Mouse (Mus musculus) heart, embryonic 13.5 days (tissue): ENCODE results near the gene Crxos. TPM values are rescaled to one million over a fixed set of nuclear protein-coding genes. Genes with fewer than 3 reads are reported as not detected.

ENCODE experiments used
- ATAC-seq: fragments of 200-750 bp; cut with Nextera tagmentation; 2 replicates; pipeline ENCODE4 v1.8.0; 2017; ENCODE audit warnings: moderate TSS enrichment; ENCODE audit not compliant: insufficient number of reproducible peaks, low FRiP score, low TSS enrichment; ENCODE audit errors: extremely low read depth
- H3K27ac ChIP-seq: fragments of 300-500 bp; sonication (generic); replicated peaks from 2 replicates; pipeline ENCODE4 v1.5.1; 2015; ENCODE audit warnings: moderate library complexity, mild to moderate bottlenecking, inconsistent platforms
- H3K27me3 ChIP-seq: fragments of 300-500 bp; sonication (generic); replicated peaks from 2 replicates; pipeline ENCODE4 v1.6.1; 2015; ENCODE audit warnings: mild to moderate bottlenecking, inconsistent platforms
- H3K36me3 ChIP-seq: fragments of 300-500 bp; sonication (generic); 2 replicates; pipeline ENCODE4 v1.6.1; 2015; ENCODE audit warnings: mild to moderate bottlenecking, inconsistent platforms
- H3K4me1 ChIP-seq: fragments of 300-500 bp; sonication (generic); 2 replicates; pipeline ENCODE4 v1.6.1; 2015; ENCODE audit warnings: inconsistent platforms
- H3K4me2 ChIP-seq: fragments of 300-500 bp; sonication (generic); 2 replicates; pipeline ENCODE4 v1.6.1; 2015; ENCODE audit warnings: inconsistent platforms, mild to moderate bottlenecking, moderate library complexity
- H3K4me3 ChIP-seq: fragments of 300-500 bp; sonication (generic); 2 replicates; pipeline ENCODE4 v1.5.1; 2015; ENCODE audit warnings: moderate library complexity, mild to moderate bottlenecking, inconsistent platforms
- H3K9ac ChIP-seq: fragments of 300-500 bp; sonication (generic); 2 replicates; pipeline ENCODE4 v1.6.1; 2015; ENCODE audit warnings: inconsistent platforms, mild to moderate bottlenecking, moderate library complexity
- H3K9me3 ChIP-seq: fragments of 300-500 bp; sonication (generic); 2 replicates; pipeline ENCODE4 v1.6.1; 2016; ENCODE audit warnings: inconsistent platforms
- WGBS: fragments of 180-500 bp; shearing (Covaris S2); methylation state at CpG from one replicate; pipeline ENCODE4 v1.1.7; 2015; ENCODE audit warnings: mixed read lengths; 5-methylcytosine and 5-hydroxymethylcytosine counted together
- polyA plus RNA-seq: library from polyadenylated mRNA; unstranded; fragments of >200 nt; fragmentation: Nextera tagmentation; extraction: Ambion mirVana; gene quantifications from 2 replicates; pipeline ENCODE4 v1.2.1, GENCODE M21; 2015

Gene Crxos
- polyA plus RNA-seq, 1 experiment from 2014 or later: not detected

- 0% methylated on average over 10 of the region's 10 CpGs for WGBS
- peak overlapping the region; percentile 79 for H3K4me2 ChIP-seq
- peaks cover 25% of the 10 kb centered on the region for H3K4me1 ChIP-seq
- peak overlapping the region; percentile 93 for H3K9ac ChIP-seq
- peak overlapping the region; percentile 81 for H3K27ac ChIP-seq
- 0 out of 2 replicates have a peak, but pooled peaks cover 6% of the 10 kb centered on the region for H3K27me3 ChIP-seq
- ATAC-seq: peak; percentile 30
- peaks cover 36% of the 10 kb centered on the region for H3K36me3 ChIP-seq
- H3K4me3 ChIP-seq: peak overlapping the region; percentile 86
- no peaks in the 10 kb centered on the region for H3K9me3 ChIP-seq
Measured at GRCm38 (mm10) chr7:15921796-15922195, 39.4 kb downstream of the Crxos start.

- peaks cover 25% of the 10 kb centered on the region for H3K4me1 ChIP-seq
- ATAC-seq: peak; percentile 92
- under 1% methylated on average over 33 of the region's 33 CpGs for WGBS
- peak within 1 kb of the TSS; percentile 81 for H3K27ac ChIP-seq
- no peaks in the 10 kb centered on the region for H3K9me3 ChIP-seq
- H3K36me3 ChIP-seq: peaks cover 31% of the 10 kb centered on the region
- H3K4me3 ChIP-seq: peak within 1 kb of the TSS; percentile 86
- H3K4me2 ChIP-seq: peak within 1 kb of the TSS; percentile 79
- peak within 1 kb of the TSS; percentile 93 for H3K9ac ChIP-seq
- 0 out of 2 replicates have a peak, but pooled peaks cover 6% of the 10 kb centered on the region for H3K27me3 ChIP-seq
Measured at GRCm38 (mm10) chr7:15922220-15922773, 39.9 kb downstream of the Crxos start, which contains the start of gene Selenow. TSS of gene Selenow (minus strand) at chr7:15922402.

- Histone ChIP-seq H3K36me3 (peaks cover 2% of the 10 kb centered on the region; the same call in 1 of the 2 replicates), H3K4me3 (no peak overlapping the region), H3K27me3 (no peaks in the 10 kb centered on the region), H3K9me3 (no peaks in the 10 kb centered on the region), H3K4me1 (peaks cover 14% of the 10 kb centered on the region), H3K9ac (no peak overlapping the region), H3K27ac (no peak overlapping the region), H3K4me2 (no peak overlapping the region)
- no peak for ATAC-seq
- WGBS: 28% methylated on average over 4 of the region's 4 CpGs
Measured at GRCm38 (mm10) chr7:15929910-15930309, 47.5 kb downstream of the Crxos start.

- no peak for ATAC-seq
- H3K4me2 ChIP-seq: no peak overlapping the region
- H3K27me3 ChIP-seq: no peaks in the 10 kb centered on the region
- H3K36me3 ChIP-seq: peaks cover 8% of the 10 kb centered on the region
- no peak overlapping the region for H3K9ac ChIP-seq
- no peak overlapping the region for H3K27ac ChIP-seq
- WGBS: 51% methylated on average over 2 of the region's 2 CpGs
- H3K4me1 ChIP-seq: peaks cover 14% of the 10 kb centered on the region
- H3K4me3 ChIP-seq: no peak overlapping the region
- no peaks in the 10 kb centered on the region for H3K9me3 ChIP-seq
Measured at GRCm38 (mm10) chr7:15930543-15930942, 48.1 kb downstream of the Crxos start.

GRCm38 (mm10) chr7:15931635-15932034 is 49.2 kb downstream of the Crxos start:
- peak overlapping the region; percentile 61 for H3K27ac ChIP-seq
- H3K4me2 ChIP-seq: peak overlapping the region; percentile 42
- H3K9me3 ChIP-seq: no peaks in the 10 kb centered on the region
- ATAC-seq: no peak
- H3K36me3 ChIP-seq: peaks cover 19% of the 10 kb centered on the region
- no peaks in the 10 kb centered on the region for H3K27me3 ChIP-seq
- no peak overlapping the region for H3K4me3 ChIP-seq
- H3K9ac ChIP-seq: no peak overlapping the region
- H3K4me1 ChIP-seq: peaks cover 14% of the 10 kb centered on the region
- WGBS: 48% methylated on average over 3 of the region's 3 CpGs

- WGBS: 44% methylated on average over 16 of the region's 16 CpGs
- H3K4me2 ChIP-seq: peak overlapping the region; percentile 16; the same call in 1 of the 2 replicates
- peak; percentile 49; the same call in 1 of the 2 replicates for ATAC-seq
Measured at GRCm38 (mm10) chr7:15933437-15934359, 51.3 kb downstream of the Crxos start.

GRCm38 (mm10) chr7:15937491-15937890 is 55.1 kb downstream of the Crxos start:
- H3K9ac ChIP-seq: no peak overlapping the region
- no peaks in the 10 kb centered on the region for H3K27me3 ChIP-seq
- H3K4me3 ChIP-seq: no peak overlapping the region
- ATAC-seq: no peak
- H3K27ac ChIP-seq: no peak overlapping the region
- H3K36me3 ChIP-seq: peaks cover 78% of the 10 kb centered on the region
- no peak overlapping the region for H3K4me2 ChIP-seq
- 77% methylated on average over 5 of the region's 5 CpGs for WGBS
- H3K9me3 ChIP-seq: no peaks in the 10 kb centered on the region
- H3K4me1 ChIP-seq: no peaks in the 10 kb centered on the region; the same call in 1 of the 2 replicates

More at GRCm38 (mm10) chr7:15933437-15934359, 51.3 kb downstream of the Crxos start:
- H3K36me3 ChIP-seq: peaks cover 40% of the 10 kb centered on the region
- H3K4me3 ChIP-seq: no peak overlapping the region
- no peaks in the 10 kb centered on the region for H3K27me3 ChIP-seq
- H3K9ac ChIP-seq: no peak overlapping the region; the same call in 1 of the 2 replicates
- H3K27ac ChIP-seq: peak overlapping the region; percentile 71
- no peaks in the 10 kb centered on the region for H3K9me3 ChIP-seq
- peaks cover 14% of the 10 kb centered on the region for H3K4me1 ChIP-seq

- Histone ChIP-seq H3K4me2 (no peak overlapping the region), H3K9me3 (no peaks in the 10 kb centered on the region), H3K27ac (no peak overlapping the region), H3K4me1 (no peaks in the 10 kb centered on the region; the same call in 1 of the 2 replicates), H3K9ac (no peak overlapping the region), H3K27me3 (no peaks in the 10 kb centered on the region), H3K4me3 (no peak overlapping the region), H3K36me3 (peaks cover 89% of the 10 kb centered on the region)
- ATAC-seq: no peak
- 93% methylated on average over 3 of the region's 3 CpGs for WGBS
Measured at GRCm38 (mm10) chr7:15938621-15939020, 56.2 kb downstream of the Crxos start.

- Histone ChIP-seq H3K4me1 (peaks cover 34% of the 10 kb centered on the region), H3K4me3 (peak overlapping the region; percentile 82; the same call in 1 of the 2 replicates), H3K9me3 (no peaks in the 10 kb centered on the region), H3K9ac (no peak overlapping the region), H3K4me2 (peak overlapping the region; percentile 96), H3K27ac (no peak overlapping the region), H3K36me3 (peaks cover 54% of the 10 kb centered on the region), H3K27me3 (no peaks in the 10 kb centered on the region)
- no peak for ATAC-seq
- 84% methylated on average over 1 of the region's 1 CpGs for WGBS
Measured at GRCm38 (mm10) chr7:15944311-15944710, 61.9 kb downstream of the Crxos start.

GRCm38 (mm10) chr7:15945211-15945610 is 62.8 kb downstream of the Crxos start:
- Histone ChIP-seq H3K4me1 (peaks cover 37% of the 10 kb centered on the region), H3K9ac (peak overlapping the region; percentile 91), H3K9me3 (no peaks in the 10 kb centered on the region), H3K4me3 (peak overlapping the region; percentile 82), H3K36me3 (peaks cover 54% of the 10 kb centered on the region), H3K4me2 (peak overlapping the region; percentile 96), H3K27me3 (no peaks in the 10 kb centered on the region), H3K27ac (peak overlapping the region; percentile 95; the same call in 1 of the 2 replicates)
- no peak for ATAC-seq
- WGBS: 5% methylated on average over 8 of the region's 8 CpGs
